Mouse (Mus musculus) lung, postnatal 10 days (tissue): ENCODE measurements at regions not wholly inside any gene's neighbourhood (a gene's known extent, or its start where the extent isn't known, plus 50 kb on each side); places are given as distances from the start of the nearest gene placed in this dataset.

Experiments
- DNase-seq: peaks from one replicate; pipeline ENCODE4 v3.0.0; 2021

GRCm38 (mm10) chrX:42332906-42333305 is 156.6 kb upstream of the Tex13c2 start:
- no peak for DNase-seq

- DNase-seq: no peak
Observed at GRCm38 (mm10) chrX:42333631-42334030, 155.9 kb upstream of the Tex13c2 start.

GRCm38 (mm10) chrX:42334794-42335193 is 154.7 kb upstream of the Tex13c2 start:
- no peak for DNase-seq

GRCm38 (mm10) chrX:42336772-42337171 is 152.7 kb upstream of the Tex13c2 start:
- no peak for DNase-seq

- no peak for DNase-seq
Observed at GRCm38 (mm10) chrX:42342362-42342761, 147.1 kb upstream of the Tex13c2 start.

- peak; percentile 64 for DNase-seq
Observed at GRCm38 (mm10) chrX:42342951-42343879, 146.3 kb upstream of the Tex13c2 start.

- DNase-seq: no peak
Observed at GRCm38 (mm10) chrX:42352610-42353254, 136.8 kb upstream of the Tex13c2 start.

- no peak for DNase-seq
Observed at GRCm38 (mm10) chrX:42359381-42360172, 129.9 kb upstream of the Tex13c2 start.

- DNase-seq: peak; percentile 36
Observed at GRCm38 (mm10) chrX:42360173-42360931, 129.1 kb upstream of the Tex13c2 start.

GRCm38 (mm10) chrX:42360973-42361372 is 128.5 kb upstream of the Tex13c2 start:
- no peak for DNase-seq

GRCm38 (mm10) chrX:42361400-42362028 is 128.0 kb upstream of the Tex13c2 start:
- DNase-seq: no peak

- DNase-seq: no peak
Observed at GRCm38 (mm10) chrX:42364137-42364536, 125.4 kb upstream of the Tex13c2 start.

GRCm38 (mm10) chrX:42373794-42374398 is 115.6 kb upstream of the Tex13c2 start:
- DNase-seq: peak; percentile 58

GRCm38 (mm10) chrX:42393836-42394556 is 95.5 kb upstream of the Tex13c2 start:
- no peak for DNase-seq

GRCm38 (mm10) chrX:42396441-42396840 is 93.0 kb upstream of the Tex13c2 start:
- peak; percentile 24 for DNase-seq

- peak; percentile 67 for DNase-seq
Observed at GRCm38 (mm10) chrX:42398836-42399235, 90.7 kb upstream of the Tex13c2 start.

- peak; percentile 5 for DNase-seq
Observed at GRCm38 (mm10) chrX:42399343-42399742, 90.1 kb upstream of the Tex13c2 start.

- DNase-seq: no peak
Observed at GRCm38 (mm10) chrX:42401091-42401490, 88.4 kb upstream of the Tex13c2 start.

GRCm38 (mm10) chrX:42401564-42402334 is 87.7 kb upstream of the Tex13c2 start:
- DNase-seq: no peak

- DNase-seq: peak; percentile 2
Observed at GRCm38 (mm10) chrX:42402335-42402605, 87.2 kb upstream of the Tex13c2 start.
